Mouse (Mus musculus) gastrocnemius, postnatal 14 days (tissue): ENCODE results near the gene Gm5662. TPM values are rescaled to one million over a fixed set of nuclear protein-coding genes. Genes with fewer than 3 reads are reported as not detected.
"Not testable (repeated sequence)": the region's sequence is repeated elsewhere in the genome, so short reads cannot be mapped to it uniquely, and the experiment has no call there.

ENCODE experiments used
- DNase-seq: peaks from one replicate; pipeline ENCODE4 v3.0.0; 2021; ENCODE audit warnings: mixed read lengths
- intact Hi-C: fragments of 180-260 bp; cut with DNase I; formaldehyde crosslinking; loops from one replicate; pipeline ENCODE4 v1.15.1; 2025; ENCODE audit warnings: low total_unique reads
- long read RNA-seq, 2 experiments: library from polyadenylated mRNA; stranded (forward); transcript quantifications; one replicate each; pipeline ENCODE4 v2.0.0; 2021
- total RNA-seq, 2 experiments: library from RNA; stranded (reverse); gene quantifications; 2 replicates each; pipeline ENCODE4 v1.2.3; 2021

Gene Gm5662
- not detected for total RNA-seq
- long read RNA-seq, experiment 1, result 0 reads
- long read RNA-seq, experiment 2, result 0 reads

- DNase-seq, intact Hi-C loops: not testable (repeated sequence)
Observed at GRCm38 (mm10) chr12:88274400-88274799, at the start of gene Gm5662. Gene Gm5662 (minus strand): TSS chr12:88274500.

- DNase-seq, intact Hi-C loops: not testable (repeated sequence)
Observed at GRCm38 (mm10) chr12:88323926-88324325, 49.6 kb upstream of the Gm5662 start, which contains the start of gene Gm5039. Gene Gm5039 (minus strand): TSS chr12:88324026.

DNA sequence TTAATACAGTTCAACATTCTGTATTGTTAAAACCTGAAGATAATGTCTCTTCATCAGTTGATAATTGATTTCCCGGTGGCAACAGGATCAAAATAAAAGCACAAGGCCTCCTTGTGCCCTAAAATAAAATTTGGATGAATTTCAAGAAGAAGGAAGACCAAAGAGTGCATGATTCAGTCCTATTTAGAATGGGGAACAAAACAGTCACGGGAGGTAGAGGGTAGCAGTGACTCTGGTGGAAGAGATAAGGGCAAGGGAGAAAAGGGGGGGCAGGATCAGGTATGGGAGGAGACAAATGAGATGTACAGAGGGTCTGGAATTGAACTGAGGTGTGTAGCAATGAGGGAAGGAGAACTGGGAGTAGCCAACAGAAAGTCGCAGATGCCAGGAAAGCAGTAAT, 40.3 kb upstream of the Gm5662 start:
- no peak for DNase-seq
- intact Hi-C loops, result no loop called here

GRCm38 (mm10) chr12:88297171-88297570, 22.9 kb upstream of the Gm5662 start:
- DNase-seq, intact Hi-C loops: not testable (repeated sequence)

- DNase-seq, intact Hi-C loops: not testable (repeated sequence)
Observed at GRCm38 (mm10) chr12:88293082-88293481, 18.8 kb upstream of the Gm5662 start.

DNA sequence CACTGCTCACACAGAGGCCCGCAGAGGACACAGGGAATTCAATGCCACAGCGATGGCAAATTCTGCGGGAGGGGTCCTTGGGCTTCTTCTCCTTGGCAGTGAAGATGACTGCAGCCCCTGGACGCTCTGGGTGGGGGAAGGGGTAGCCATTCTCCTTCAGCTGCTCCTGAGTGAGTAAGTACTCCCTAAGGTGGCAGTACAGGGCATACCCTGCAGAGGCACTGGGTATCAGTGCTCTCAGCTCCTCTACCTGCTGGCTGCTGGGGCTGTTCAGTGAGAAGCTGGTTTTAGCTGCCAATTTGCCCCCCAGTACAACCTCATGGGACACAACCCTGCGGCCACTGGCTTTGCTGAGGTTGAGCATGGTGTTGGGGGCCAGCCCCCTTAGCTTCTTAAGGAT, 10.9 kb upstream of the Gm5662 start:
- intact Hi-C loops, result not testable (repeated sequence)

GRCm38 (mm10) chr12:88257241-88257640, 17.1 kb downstream of the Gm5662 start:
- DNase-seq, result no peak
- intact Hi-C loops, result no loop called here

More for the DNA sequence above, 10.9 kb upstream of the Gm5662 start:
- not testable (repeated sequence) for DNase-seq

DNA sequence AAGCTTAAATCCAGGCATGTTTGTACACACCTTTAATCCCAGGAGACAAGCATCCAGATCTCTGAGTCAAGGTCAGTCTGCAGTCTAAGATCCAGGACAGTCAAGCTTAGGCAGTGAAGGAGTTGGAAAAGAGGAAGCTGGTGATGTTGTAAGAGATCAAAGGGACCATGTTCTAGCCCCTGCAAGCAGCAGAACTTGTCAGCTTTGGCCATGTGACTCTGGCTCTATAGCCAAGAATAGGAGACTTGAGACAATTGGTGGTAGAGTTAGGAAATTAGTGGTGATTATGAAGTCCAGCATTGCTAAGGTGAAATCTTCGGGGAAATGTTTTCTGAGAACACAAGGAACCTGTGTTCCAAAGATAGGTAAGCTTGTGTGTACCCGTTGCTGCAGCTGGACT, 18.4 kb downstream of the Gm5662 start:
- DNase-seq, intact Hi-C loops: not testable (repeated sequence)

GRCm38 (mm10) chr12:88250000-88250399, 24.3 kb downstream of the Gm5662 start, which contains the start of gene Gm8332:
Gene Gm8332 (minus strand): TSS chr12:88250100.
- DNase-seq, intact Hi-C loops: not testable (repeated sequence)

DNA sequence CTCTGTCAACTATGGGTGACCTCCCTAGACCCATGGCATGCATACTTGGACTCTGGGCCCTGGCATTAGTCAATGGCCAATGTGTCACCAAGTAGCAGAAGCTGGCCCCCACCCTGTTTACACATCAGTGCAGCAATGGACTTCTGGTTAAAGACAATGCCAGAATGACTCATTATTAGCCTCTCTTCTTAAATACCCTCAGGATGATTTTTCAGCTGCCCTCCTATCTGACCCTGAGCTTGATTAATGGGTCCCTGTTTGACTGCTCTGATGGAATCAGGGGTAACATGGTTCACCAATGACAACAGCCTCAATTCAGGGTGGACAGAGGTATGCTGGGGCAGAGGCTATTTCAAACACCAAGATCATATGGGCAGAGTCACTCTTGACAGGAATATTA, 28.5 kb downstream of the Gm5662 start:
- DNase-seq, intact Hi-C loops: not testable (repeated sequence)

- intact Hi-C loops, DNase-seq: not testable (repeated sequence)
Observed at GRCm38 (mm10) chr12:88242940-88243339, 31.4 kb downstream of the Gm5662 start.

Other genes starting within 250 kb of the Gm5662 start
- not detected for gene Gm2056, start 247.5 kb downstream of the Gm5662 start, total RNA-seq
- gene Gm16368, start 190.8 kb downstream of the Gm5662 start, total RNA-seq, result not detected
- gene Gm10436, start 92.4 kb downstream of the Gm5662 start, total RNA-seq, result not detected
- gene Gm8332, start 24.4 kb downstream of the Gm5662 start, total RNA-seq, result not detected
- gene Gm5039, start 49.5 kb upstream of the Gm5662 start, total RNA-seq, result not detected
- 10 to 100 TPM; 10.2 to 11.9 TPM for gene Adck1, start 86.1 kb upstream of the Gm5662 start, total RNA-seq